Mouse (Mus musculus) midbrain, embryonic 16.5 days (tissue): ENCODE measurements at regions not wholly inside any gene's neighbourhood (a gene's known extent, or its start where the extent isn't known, plus 50 kb on each side); places are given as distances from the start of the nearest gene placed in this dataset.

Experiments used
- ATAC-seq: fragments of 200-750 bp; cut with Nextera tagmentation; 2 replicates; pipeline ENCODE4 v1.8.0; 2017; ENCODE audit warnings: moderate TSS enrichment
- H3K27ac ChIP-seq: fragments of 300-500 bp; sonication (generic); 2 replicates; pipeline ENCODE4 v1.5.1; 2014; ENCODE audit warnings: mild to moderate bottlenecking, low read length, mixed read lengths
- H3K27me3 ChIP-seq: fragments of 300-500 bp; sonication (generic); 2 replicates; pipeline ENCODE4 v1.6.1; 2014; ENCODE audit warnings: low read depth, low read length, mixed read lengths; ENCODE audit not compliant: control insufficient read depth, insufficient read depth
- H3K36me3 ChIP-seq: fragments of 300-500 bp; sonication (generic); 2 replicates; pipeline ENCODE4 v1.6.1; 2014; ENCODE audit warnings: mild to moderate bottlenecking, low read length, moderate library complexity, mixed read lengths; ENCODE audit not compliant: control insufficient read depth, insufficient read depth
- H3K4me1 ChIP-seq: fragments of 300-500 bp; sonication (generic); 2 replicates; pipeline ENCODE4 v1.6.1; 2014; ENCODE audit warnings: mild to moderate bottlenecking, low read length, mixed read lengths; ENCODE audit not compliant: control insufficient read depth, insufficient read depth
- H3K4me2 ChIP-seq: fragments of 300-500 bp; sonication (generic); 2 replicates; pipeline ENCODE4 v1.6.1; 2014; ENCODE audit warnings: mild to moderate bottlenecking, low read length, mixed read lengths
- H3K4me3 ChIP-seq: fragments of 300-500 bp; sonication (generic); 2 replicates; pipeline ENCODE4 v1.5.1; 2014; ENCODE audit warnings: low read depth, mild to moderate bottlenecking, low read length, moderate library complexity, mixed read lengths
- H3K9ac ChIP-seq: fragments of 300-500 bp; sonication (generic); 2 replicates; pipeline ENCODE4 v1.6.1; 2014; ENCODE audit warnings: low read depth, low read length, mixed read lengths
- H3K9me3 ChIP-seq: fragments of 300-500 bp; sonication (generic); replicated peaks from 2 replicates; pipeline ENCODE4 v1.6.1; 2014; ENCODE audit warnings: mild to moderate bottlenecking, low read length, mixed read lengths; ENCODE audit not compliant: control insufficient read depth, poor library complexity, severe bottlenecking
- WGBS: fragments of 180-500 bp; shearing (Covaris S2); extraction: QIAGEN DNeasy Blood & Tissue Kit; methylation state at CpG from one replicate; pipeline ENCODE4 v1.1.7; 2014; 5-methylcytosine and 5-hydroxymethylcytosine counted together

- 66% methylated on average over 2 of the region's 2 CpGs for WGBS
- no peak overlapping the region for H3K4me2 ChIP-seq
- no peak for ATAC-seq
- no peak overlapping the region for H3K4me3 ChIP-seq
- no peaks in the 10 kb centered on the region for H3K4me1 ChIP-seq
- no peaks in the 10 kb centered on the region for H3K9me3 ChIP-seq
- no peak overlapping the region for H3K9ac ChIP-seq
- H3K27ac ChIP-seq = no peak overlapping the region
- H3K36me3 ChIP-seq = no peaks in the 10 kb centered on the region
- no peaks in the 10 kb centered on the region for H3K27me3 ChIP-seq
Observed at GRCm38 (mm10) chr14:104005132-104005531, 160.9 kb upstream of the Ednrb start.

- H3K4me1 ChIP-seq = no peaks in the 10 kb centered on the region
- 92% methylated on average over 1 of the region's 1 CpGs for whole genome bisulfite sequencing
- H3K4me2 ChIP-seq = no peak overlapping the region
- H3K9me3 ChIP-seq = no peaks in the 10 kb centered on the region
- ATAC-seq = no peak
- no peak overlapping the region for H3K9ac ChIP-seq
- H3K36me3 ChIP-seq = no peaks in the 10 kb centered on the region
- H3K27ac ChIP-seq = no peak overlapping the region
- no peaks in the 10 kb centered on the region for H3K27me3 ChIP-seq
- no peak overlapping the region for H3K4me3 ChIP-seq
Observed at GRCm38 (mm10) chr14:104002421-104002820, 158.2 kb upstream of the Ednrb start.

GRCm38 (mm10) chr14:103990418-103990817 lies 146.2 kb upstream of the Ednrb start:
- Histone ChIP-seq H3K27me3 (no peaks in the 10 kb centered on the region), H3K9ac (no peak overlapping the region), H3K4me3 (no peak overlapping the region), H3K27ac (no peak overlapping the region), H3K4me1 (no peaks in the 10 kb centered on the region), H3K4me2 (no peak overlapping the region), H3K9me3 (no peaks in the 10 kb centered on the region), H3K36me3 (no peaks in the 10 kb centered on the region)
- no peak for ATAC-seq
- 88% methylated on average over 3 of the region's 3 CpGs for WGBS

GRCm38 (mm10) chr14:103989949-103990348 lies 145.7 kb upstream of the Ednrb start:
- H3K36me3 ChIP-seq = no peaks in the 10 kb centered on the region
- no peak for ATAC-seq
- WGBS = 89% methylated on average over 1 of the region's 1 CpGs

GRCm38 (mm10) chr14:103987266-103987665 lies 143.1 kb upstream of the Ednrb start:
- no peak overlapping the region for H3K4me2 ChIP-seq
- no peak for ATAC-seq
- no peak overlapping the region for H3K27ac ChIP-seq
- H3K9ac ChIP-seq = no peak overlapping the region
- no peaks in the 10 kb centered on the region for H3K27me3 ChIP-seq
- H3K4me1 ChIP-seq = no peaks in the 10 kb centered on the region
- no peak overlapping the region for H3K4me3 ChIP-seq
- H3K36me3 ChIP-seq = no peaks in the 10 kb centered on the region
- WGBS = 50% methylated on average over 3 of the region's 3 CpGs
- H3K9me3 ChIP-seq = no peaks in the 10 kb centered on the region

More at GRCm38 (mm10) chr14:103989949-103990348, 145.7 kb upstream of the Ednrb start:
- H3K27me3 ChIP-seq = no peaks in the 10 kb centered on the region
- no peak overlapping the region for H3K4me3 ChIP-seq
- H3K27ac ChIP-seq = no peak overlapping the region
- no peak overlapping the region for H3K9ac ChIP-seq
- H3K4me1 ChIP-seq = no peaks in the 10 kb centered on the region
- H3K4me2 ChIP-seq = no peak overlapping the region
- H3K9me3 ChIP-seq = no peaks in the 10 kb centered on the region

- Histone ChIP-seq H3K9me3 (no peaks in the 10 kb centered on the region), H3K4me3 (no peak overlapping the region), H3K36me3 (no peaks in the 10 kb centered on the region), H3K27me3 (no peaks in the 10 kb centered on the region), H3K4me1 (no peaks in the 10 kb centered on the region), H3K9ac (no peak overlapping the region), H3K4me2 (no peak overlapping the region), H3K27ac (no peak overlapping the region)
- 91% methylated on average over 5 of the region's 5 CpGs for WGBS
- no peak for ATAC-seq
Observed at GRCm38 (mm10) chr14:103984349-103984748, 140.1 kb upstream of the Ednrb start.

GRCm38 (mm10) chr14:103978808-103979207 lies 134.6 kb upstream of the Ednrb start:
- ATAC-seq = no peak
- Histone ChIP-seq H3K9me3 (no peaks in the 10 kb centered on the region), H3K4me1 (no peaks in the 10 kb centered on the region), H3K4me3 (no peak overlapping the region), H3K27me3 (no peaks in the 10 kb centered on the region), H3K27ac (no peak overlapping the region), H3K9ac (no peak overlapping the region), H3K4me2 (no peak overlapping the region), H3K36me3 (no peaks in the 10 kb centered on the region)
- 85% methylated on average over 2 of the region's 2 CpGs for WGBS

- no peak overlapping the region for H3K4me3 ChIP-seq
- H3K27me3 ChIP-seq = no peaks in the 10 kb centered on the region
- no peak overlapping the region for H3K9ac ChIP-seq
- no peak overlapping the region for H3K4me2 ChIP-seq
- WGBS = 68% methylated on average over 2 of the region's 2 CpGs
- no peaks in the 10 kb centered on the region for H3K4me1 ChIP-seq
- H3K9me3 ChIP-seq = no peaks in the 10 kb centered on the region
- H3K36me3 ChIP-seq = no peaks in the 10 kb centered on the region
- no peak for ATAC-seq
- H3K27ac ChIP-seq = no peak overlapping the region
Observed at GRCm38 (mm10) chr14:103977769-103978168, 133.6 kb upstream of the Ednrb start.

- Histone ChIP-seq H3K4me1 (no peaks in the 10 kb centered on the region), H3K9me3 (no peaks in the 10 kb centered on the region), H3K27ac (no peak overlapping the region), H3K36me3 (no peaks in the 10 kb centered on the region), H3K27me3 (no peaks in the 10 kb centered on the region), H3K4me2 (no peak overlapping the region), H3K4me3 (no peak overlapping the region), H3K9ac (no peak overlapping the region)
- 91% methylated on average over 4 of the region's 4 CpGs for WGBS
- no peak for ATAC-seq
Observed at GRCm38 (mm10) chr14:103973955-103974354, 129.8 kb upstream of the Ednrb start.

- no peak overlapping the region for H3K4me2 ChIP-seq
- no peaks in the 10 kb centered on the region for H3K9me3 ChIP-seq
- WGBS = 92% methylated on average over 7 of the region's 7 CpGs
- no peak overlapping the region for H3K9ac ChIP-seq
- H3K27me3 ChIP-seq = no peaks in the 10 kb centered on the region
- no peaks in the 10 kb centered on the region for H3K4me1 ChIP-seq
- no peak for ATAC-seq
- no peak overlapping the region for H3K4me3 ChIP-seq
- H3K36me3 ChIP-seq = no peaks in the 10 kb centered on the region
- no peak overlapping the region for H3K27ac ChIP-seq
Observed at GRCm38 (mm10) chr14:103973111-103973510, 128.9 kb upstream of the Ednrb start.
